Mouse (Mus musculus) small intestine, adult 2 months (tissue): ENCODE measurements at regions not wholly inside any gene's neighbourhood (a gene's known extent, or its start where the extent isn't known, plus 50 kb on each side); places are given as distances from the start of the nearest gene placed in this dataset.

Source experiments
- CTCF ChIP-seq: fragments of 200-500 bp; IDR thresholded peaks from 2 replicates; pipeline ENCODE4 v1.5.1; 2012; ENCODE audit warnings: low read depth, mild to moderate bottlenecking, control low read depth, inconsistent platforms, low read length, moderate library complexity, mixed read lengths; ENCODE audit not compliant: insufficient replicate concordance, insufficient read length; ENCODE audit errors: extremely low read depth
- POLR2A ChIP-seq: fragments of 200-500 bp; IDR thresholded peaks from 2 replicates; pipeline ENCODE4 v1.6.1; 2012; ENCODE audit warnings: low read depth, mild to moderate bottlenecking, control low read depth, inconsistent platforms, low read length, moderate library complexity

DNA sequence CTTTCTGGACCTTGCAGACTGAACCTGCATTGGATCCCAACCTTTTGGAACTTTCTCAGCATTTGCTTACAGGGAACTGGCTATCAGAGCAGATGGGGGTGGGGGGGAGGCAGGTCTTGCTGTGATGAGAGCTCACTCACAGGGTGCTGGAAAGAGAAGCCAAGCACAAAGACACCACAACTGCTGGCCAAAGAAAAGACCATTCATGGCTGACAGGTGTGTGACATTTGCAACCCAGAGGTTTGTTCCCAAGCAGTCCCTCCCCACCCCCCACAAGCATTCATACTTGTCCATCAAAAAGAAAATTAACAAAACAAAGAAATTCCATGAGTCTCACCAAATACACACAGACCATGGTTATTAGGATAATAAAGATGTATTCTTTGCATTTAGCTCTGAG lies 117.5 kb upstream of the Rreb1 start:
- TF ChIP-seq POLR2A (no peak), CTCF (no peak)
